Mouse (Mus musculus) cortical plate, adult 2 months (tissue): ENCODE measurements around the gene Gucy2c.

Source experiments
- CTCF ChIP-seq: fragments of 200-500 bp; IDR thresholded peaks from 2 replicates; pipeline ENCODE4 v1.5.1; 2011; ENCODE audit warnings: mild to moderate bottlenecking, control low read depth, low read length; ENCODE audit not compliant: insufficient read depth; ENCODE audit errors: extremely low read depth
- POLR2A ChIP-seq: fragments of 200-500 bp; IDR thresholded peaks from 2 replicates; pipeline ENCODE4 v1.6.1; 2011; ENCODE audit warnings: mild to moderate bottlenecking, low read length, control low read depth; ENCODE audit not compliant: insufficient read depth; ENCODE audit errors: extremely low read depth

GRCm38 (mm10) chr6:136674935-136675334 is 106.6 kb downstream of the Gucy2c start:
- no peak for TF ChIP-seq CTCF
- no peak for TF ChIP-seq POLR2A
